Mouse (Mus musculus) hindbrain, embryonic 14.5 days (tissue): Measurements from ENCODE around the gene Lmod1. TPM values are rescaled to one million over a fixed set of nuclear protein-coding genes. Genes with fewer than 3 reads are reported as not detected.

ENCODE experiments used
- polyA plus RNA-seq: library from polyadenylated mRNA; unstranded; fragments of >200 nt; fragmentation: Nextera tagmentation; extraction: Ambion mirVana; gene quantifications from 2 replicates; pipeline ENCODE4 v1.2.1, GENCODE M21; 2014

The Lmod1 gene
- polyA plus RNA-seq, 1 experiment from 2014 or later = 0.43 TPM

Other genes starting within 250 kb of the Lmod1 start
- 1.2 and 1.4 TPM in 2 replicates for gene Lgr6, start 219.5 kb upstream of the Lmod1 start, polyA plus RNA-seq
- gene Ptpn7, start 192.1 kb upstream of the Lmod1 start, polyA plus RNA-seq = 0.11 and 0.22 TPM in 2 replicates
- gene Arl8a, start 178.0 kb upstream of the Lmod1 start, polyA plus RNA-seq = 354 and 383 TPM in 2 replicates
- 0.68 and 1.5 TPM in 2 replicates for gene Gpr37l1, start 157.1 kb upstream of the Lmod1 start, polyA plus RNA-seq
- 0.09 and 0.14 TPM in 2 replicates for gene Elf3, start 66.2 kb upstream of the Lmod1 start, polyA plus RNA-seq
- 96.1 and 101 TPM in 2 replicates for gene Rnpep, start 40.7 kb upstream of the Lmod1 start, polyA plus RNA-seq
- 172 and 176 TPM in 2 replicates for gene Timm17a, start 11.0 kb upstream of the Lmod1 start, polyA plus RNA-seq
- 65.6 and 79.8 TPM in 2 replicates for gene Shisa4, start 50.4 kb downstream of the Lmod1 start, polyA plus RNA-seq
- gene Ipo9, start 105.7 kb downstream of the Lmod1 start, polyA plus RNA-seq = 115 and 118 TPM in 2 replicates